Comparison of ENCODE assay signal across 22 mouse cellular contexts in genomic region chr6:143915686-143916085, GRCm38 (mm10).
DNase-seq lines count a peak whose midpoint lies in the region; ATAC-seq and TF ChIP-seq lines count a peak whose summit lies in the region.
"Had no signal": no experiment of that assay in that cellular context is flagged by ENCODE, and none has a peak within 500 bp of the region (broad histone marks: within the 10 kb centered on the region; RNA-seq: fewer than 3 reads in every experiment).

No protein-coding gene starts in this region.

- H3K4me1 ChIP-seq in hindbrain, postnatal 0 days (ENCODE audit: insufficient read depth, low read length): no peaks in the 10 kb centered on the region
- no peaks in the 10 kb centered on the region for H3K4me1 ChIP-seq in hindbrain, embryonic 14.5 days (replicated peaks; ENCODE audit: control insufficient read depth, insufficient read depth, low read length)
- no peaks in the 10 kb centered on the region for H3K4me1 ChIP-seq in liver, embryonic 13.5 days (replicated peaks)
- H3K4me1 ChIP-seq in liver, embryonic 11.5 days (replicated peaks; ENCODE audit: control insufficient read depth, insufficient read depth, low read length): no peaks in the 10 kb centered on the region
- peaks cover 5% of the 10 kb centered on the region; the same call in 1 of the 2 replicates for H3K4me1 ChIP-seq in embryonic fibroblast, embryonic 13.5 days (ENCODE audit: control insufficient read depth, insufficient read depth, low read length)
- H3K4me1 ChIP-seq: heart, embryonic 10.5 days had no signal

- H3K9ac ChIP-seq in hindbrain, postnatal 0 days (replicated peaks; ENCODE audit: low read length): no peak overlapping the region
- H3K9ac ChIP-seq in hindbrain, embryonic 14.5 days: no peak overlapping the region
- H3K9ac ChIP-seq in liver, embryonic 13.5 days: no peak overlapping the region
- no peak overlapping the region for H3K9ac ChIP-seq in liver, embryonic 11.5 days (ENCODE audit: low read depth, low read length)
- H3K9ac ChIP-seq: hindbrain, embryonic 15.5 days had no signal

- no peak for TF ChIP-seq POLR2A in embryonic fibroblast, embryonic 13.5 days (IDR thresholded peaks at IDR 0.05; ENCODE audit: low read depth, low read length)

- H3K4me3 ChIP-seq in hindbrain, postnatal 0 days (ENCODE audit: low read length): no peak overlapping the region
- H3K4me3 ChIP-seq in hindbrain, embryonic 14.5 days (replicated peaks; ENCODE audit: low read length): no peak overlapping the region
- no peak overlapping the region for H3K4me3 ChIP-seq in liver, embryonic 13.5 days (replicated peaks)
- no peak overlapping the region for H3K4me3 ChIP-seq in liver, embryonic 11.5 days (ENCODE audit: low read depth, low read length)
- no peak overlapping the region for H3K4me3 ChIP-seq in embryonic fibroblast, embryonic 13.5 days (ENCODE audit: insufficient read depth, low read length)
- H3K4me3 ChIP-seq: embryonic facial prominence, embryonic 10.5 days; erythroblast, embryonic 14.5 days; forebrain, embryonic 10.5 days; heart, embryonic 10.5 days; hindbrain, embryonic 15.5 days had no signal

- no peak overlapping the region for H3K4me2 ChIP-seq in hindbrain, postnatal 0 days (ENCODE audit: low read depth, low read length)
- no peak overlapping the region for H3K4me2 ChIP-seq in hindbrain, embryonic 14.5 days (replicated peaks)
- H3K4me2 ChIP-seq in liver, embryonic 13.5 days: no peak overlapping the region
- H3K4me2 ChIP-seq in liver, embryonic 11.5 days: no peak overlapping the region
- H3K4me2 ChIP-seq: hindbrain, embryonic 15.5 days had no signal

- H3K27me3 ChIP-seq in hindbrain, postnatal 0 days (ENCODE audit: insufficient read depth, low read length): no peaks in the 10 kb centered on the region
- no peaks in the 10 kb centered on the region for H3K27me3 ChIP-seq in hindbrain, embryonic 14.5 days (ENCODE audit: control insufficient read depth, insufficient read depth, low read length)
- no peaks in the 10 kb centered on the region for H3K27me3 ChIP-seq in liver, embryonic 13.5 days
- H3K27me3 ChIP-seq in liver, embryonic 11.5 days (replicated peaks; ENCODE audit: control insufficient read depth, insufficient read depth, low read length): no peaks in the 10 kb centered on the region
- H3K27me3 ChIP-seq: hindbrain, embryonic 15.5 days had no signal

- no peaks in the 10 kb centered on the region for H3K36me3 ChIP-seq in hindbrain, postnatal 0 days (ENCODE audit: insufficient read depth, low read length)
- H3K36me3 ChIP-seq in hindbrain, embryonic 14.5 days (replicated peaks; ENCODE audit: control insufficient read depth, insufficient read depth): no peaks in the 10 kb centered on the region
- H3K36me3 ChIP-seq in liver, embryonic 13.5 days: no peaks in the 10 kb centered on the region
- no peaks in the 10 kb centered on the region for H3K36me3 ChIP-seq in liver, embryonic 11.5 days (ENCODE audit: control insufficient read depth, insufficient read depth, low read length)
- H3K36me3 ChIP-seq: G1E; heart, embryonic 10.5 days; hindbrain, embryonic 15.5 days had no signal

- no peak overlapping the region for H3K27ac ChIP-seq in hindbrain, postnatal 0 days
- H3K27ac ChIP-seq in hindbrain, embryonic 14.5 days: no peak overlapping the region
- H3K27ac ChIP-seq in liver, embryonic 13.5 days: no peak overlapping the region
- no peak overlapping the region for H3K27ac ChIP-seq in liver, embryonic 11.5 days (ENCODE audit: low read depth, low read length)
- H3K27ac ChIP-seq in embryonic fibroblast, embryonic 13.5 days (ENCODE audit: insufficient read depth, low read length): peak overlapping the region; percentile 9; the same call in 1 of the 2 replicates
- H3K27ac ChIP-seq: embryonic facial prominence, embryonic 10.5 days; forebrain, embryonic 10.5 days; heart, embryonic 10.5 days; hindbrain, embryonic 15.5 days had no signal

- WGBS in hindbrain, postnatal 0 days: 94% methylated on average over 3 of the region's 3 CpGs
- WGBS in hindbrain, embryonic 14.5 days: 94% methylated on average over 3 of the region's 3 CpGs
- 84% methylated on average over 3 of the region's 3 CpGs for WGBS in liver, embryonic 13.5 days (ENCODE audit: insufficient replicate concordance)
- 87% methylated on average over 3 of the region's 3 CpGs for WGBS in liver, embryonic 11.5 days

- H3K9me3 ChIP-seq in hindbrain, postnatal 0 days (ENCODE audit: low read length): no peaks in the 10 kb centered on the region
- H3K9me3 ChIP-seq in hindbrain, embryonic 14.5 days (ENCODE audit: control insufficient read depth, low read length): no peaks in the 10 kb centered on the region
- H3K9me3 ChIP-seq in liver, embryonic 13.5 days (replicated peaks): no peaks in the 10 kb centered on the region
- H3K9me3 ChIP-seq in liver, embryonic 11.5 days (ENCODE audit: control insufficient read depth, low read length): no peaks in the 10 kb centered on the region
- H3K9me3 ChIP-seq: embryonic facial prominence, embryonic 10.5 days; forebrain, embryonic 10.5 days; heart, embryonic 10.5 days; hindbrain, embryonic 15.5 days had no signal

- intact Hi-C loops in gastrocnemius, postnatal 36 days (cut with DNase I): no loop called here

- DNase-seq in hindbrain, postnatal 0 days (ENCODE audit: low spot score): no peak
- no peak for DNase-seq in hindbrain, embryonic 14.5 days (ENCODE audit: low spot score)
- DNase-seq in liver, embryonic 13.5 days: no peak
- DNase-seq in liver, embryonic 11.5 days (ENCODE audit: low spot score): no peak
- DNase-seq in gastrocnemius, postnatal 36 days: no peak
- DNase-seq: adrenal gland, adult 8-10 months; adrenal gland, postnatal 36 days; cerebellum, adult 2 months; cerebellum, postnatal 10 days; gastrocnemius, postnatal 14 days; heart, postnatal 10 days; heart, postnatal 4 days had no signal

- ATAC-seq in hindbrain, postnatal 0 days: peak; percentile 12; the same call in 1 of the 2 replicates
- ATAC-seq in hindbrain, embryonic 14.5 days (ENCODE audit: low FRiP score): no peak
- peak; percentile 31; the same call in 1 of the 2 replicates for ATAC-seq in liver, embryonic 13.5 days (ENCODE audit: low read depth)
- ATAC-seq in liver, embryonic 11.5 days (replicated peaks; ENCODE audit: low FRiP score): no peak
- ATAC-seq: CD4-positive, CD25-positive, alpha-beta regulatory T cell, adult 4 months; forebrain, embryonic 16.5 days; inflammation-experienced regulatory T-cells, adult 6 months had no signal

- TF ChIP-seq CTCF in hindbrain, postnatal 0 days (IDR thresholded peaks at IDR 0.05; ENCODE audit: low read depth): no peak
- no peak for TF ChIP-seq CTCF in embryonic fibroblast, embryonic 13.5 days (IDR thresholded peaks at IDR 0.05; ENCODE audit: borderline replicate concordance, insufficient read depth, low read length)

Comparison
In these comparisons a context has a peak if more than half of its experiments do, and no peak if none do; other contexts are left out.
1. ATAC-seq: peak in hindbrain, postnatal 0 days (single experiment) and liver, embryonic 13.5 days (single experiment); none in hindbrain, embryonic 14.5 days (single experiment) and liver, embryonic 11.5 days (single experiment).